8 mouse cellular contexts compared by ENCODE assay signal in genomic region chr15:83224136-83224766, GRCm38 (mm10). TPM values are rescaled to one million over a fixed set of nuclear protein-coding genes. Genes with fewer than 3 reads are reported as not detected.
DNase-seq lines count a peak whose midpoint lies in the region; ATAC-seq and TF ChIP-seq lines count a peak whose summit lies in the region.

No protein-coding gene starts in this region.

- H3K9me3 ChIP-seq in heart, embryonic 14.5 days (ENCODE audit: control insufficient read depth, low read length) = 0 out of 2 replicates have a peak, but pooled peaks cover 3% of the 10 kb centered on the region

- no peaks in the 10 kb centered on the region for H3K36me3 ChIP-seq in heart, embryonic 14.5 days (ENCODE audit: control insufficient read depth, insufficient read depth, low read length)

- TF ChIP-seq CTCF in left cerebral cortex, adult 2 months (IDR thresholded peaks at IDR 0.05) = no peak
- TF ChIP-seq CTCF in brain, embryonic 14.5 days (IDR thresholded peaks at IDR 0.05; ENCODE audit: borderline replicate concordance, extremely low read depth, insufficient read depth, insufficient read length) = no peak

- H3K4me1 ChIP-seq in heart, embryonic 14.5 days (ENCODE audit: control insufficient read depth in 2 of 2, insufficient read depth in 2 of 2, low read length in 2 of 2) = peaks cover 20% of the 10 kb centered on the region in 2 experiments

- intact Hi-C loops in left cerebral cortex, adult 2 months (cut with DNase I) = loop anchor here (5.0 kb wide), 1 partner anchor 78 kb away; no protein-coding TSS in a partner anchor

- H3K9ac ChIP-seq in heart, embryonic 14.5 days (ENCODE audit: low read length) = no peak overlapping the region; the same call in 1 of the 2 replicates

- WGBS in heart, embryonic 14.5 days = 37% methylated on average over 9 of the region's 9 CpGs

- no peaks in the 10 kb centered on the region for H3K27me3 ChIP-seq in heart, embryonic 14.5 days (ENCODE audit: control insufficient read depth, insufficient read depth, low read length)

- no peak for TF ChIP-seq POLR2A in brain, embryonic 14.5 days (IDR thresholded peaks at IDR 0.05; ENCODE audit: borderline replicate concordance, extremely low read depth, insufficient read depth, insufficient read length, poor library complexity, severe bottlenecking)

- ATAC-seq in heart, embryonic 14.5 days (ENCODE audit: insufficient number of reproducible peaks, insufficient read depth, low FRiP score, low read depth) = peak; percentile 24; the same call in 1 of the 2 replicates

- DNase-seq in left cerebral cortex, adult 2 months (ENCODE audit: extremely low spot score in 1 of 2, low spot score in 2 of 2) = peak in 1 of 2 experiments; percentile 13
- no peak for DNase-seq in left cerebral cortex, adult 11 months (ENCODE audit: low spot score)
- peak; percentile 42 for DNase-seq in brain, embryonic 14.5 days (ENCODE audit: low read depth)
- DNase-seq in kidney, postnatal 14 days = peak; percentile 38
- DNase-seq in lung, postnatal 4 days = peak; percentile 54 to 73
- no peak for DNase-seq in spleen, postnatal 36 days (ENCODE audit: low spot score in 2 of 2)
- DNase-seq in cerebellum, adult 11 months = no peak

- H3K4me2 ChIP-seq in heart, embryonic 14.5 days (ENCODE audit: low read length) = 0 out of 2 replicates have a peak overlapping the region, but pooled peaks have one; percentile 11

- no peak overlapping the region for H3K4me3 ChIP-seq in left cerebral cortex, adult 2 months
- H3K4me3 ChIP-seq in heart, embryonic 14.5 days (ENCODE audit: control insufficient read depth in 1 of 2, insufficient read depth in 1 of 2, low read depth in 1 of 2, low read length in 2 of 2) = no peak overlapping the region

- H3K27ac ChIP-seq in left cerebral cortex, adult 2 months = peak overlapping the region; percentile 16; the same call in 1 of the 2 replicates
- H3K27ac ChIP-seq in heart, embryonic 14.5 days (replicated peaks in 1 of 2; ENCODE audit: control insufficient read depth in 1 of 2, insufficient read depth in 1 of 2, low read depth in 2 of 2, low read length in 2 of 2) = peak overlapping the region; percentile 68 to 79

RNA-seq across cellular contexts. Expression of gene A4galt, which starts 27.3 kb away (rescaled TPM):
- 1 to 10 TPM; 1.9 to 4.5 TPM for total RNA-seq in left cerebral cortex, adult 2 months (2021)
- polyA plus RNA-seq in brain, embryonic 14.5 days (2012; rRNA removed) = 1.8 and 4.2 TPM in 2 replicates
- polyA plus RNA-seq in heart, embryonic 14.5 days (2014; fragmentation: Nextera tagmentation; extraction: Ambion mirVana) = 0.43 and 0.88 TPM in 2 replicates

RNA-seq across cellular contexts. Expression of gene Cyb5r3, which starts 51.9 kb away (rescaled TPM):
- 10 to 100 TPM; 58.4 to 63.1 TPM for total RNA-seq in left cerebral cortex, adult 2 months (2021)
- polyA plus RNA-seq in brain, embryonic 14.5 days (2012; rRNA removed) = 49.4 and 85.4 TPM in 2 replicates
- polyA plus RNA-seq in heart, embryonic 14.5 days (2014; fragmentation: Nextera tagmentation; extraction: Ambion mirVana) = 161 and 163 TPM in 2 replicates

Comparison
In these comparisons a context has a peak if more than half of its experiments do, and no peak if none do; other contexts are left out.
1. DNase-seq: peak in brain, embryonic 14.5 days (single experiment), kidney, postnatal 14 days (single experiment) and lung, postnatal 4 days (2 of 2); none in left cerebral cortex, adult 11 months (single experiment), spleen, postnatal 36 days (0 of 2) and cerebellum, adult 11 months (single experiment).